Mouse (Mus musculus) embryonic fibroblast, embryonic 13.5 days (primary cell): ENCODE measurements around the gene Hnrnpl.
A peak's percentile ranks its signal among the peaks of the same experiment; 100 is the strongest.

ENCODE experiments used
- CTCF ChIP-seq: IDR thresholded peaks from 2 replicates; pipeline ENCODE4 v1.5.1; 2011; ENCODE audit warnings: mild to moderate bottlenecking, control low read depth, low read length, moderate library complexity, borderline replicate concordance; ENCODE audit not compliant: insufficient read depth
- POLR2A ChIP-seq: IDR thresholded peaks from 2 replicates; pipeline ENCODE4 v1.6.1; 2011; ENCODE audit warnings: low read depth, mild to moderate bottlenecking, control low read depth, low read length, moderate library complexity

- no peak for TF ChIP-seq CTCF
- TF ChIP-seq POLR2A, result 0 out of 2 replicates have a peak, but pooled peaks have one; percentile 32
Observed at GRCm38 (mm10) chr7:28811640-28812275, 3.4 kb downstream of the Hnrnpl start.
